Mouse (Mus musculus) retina, postnatal 1 day (tissue): ENCODE results near the gene Tesk1.
A peak's percentile ranks its signal among the peaks of the same experiment; 100 is the strongest.
"Not testable (repeated sequence)": the region's sequence is repeated elsewhere in the genome, so short reads cannot be mapped to it uniquely, and the experiment has no call there.

Source experiments
- DNase-seq: peaks from one replicate; pipeline ENCODE4 v3.0.0-alpha.2; 2012

Gene Tesk1

DNA sequence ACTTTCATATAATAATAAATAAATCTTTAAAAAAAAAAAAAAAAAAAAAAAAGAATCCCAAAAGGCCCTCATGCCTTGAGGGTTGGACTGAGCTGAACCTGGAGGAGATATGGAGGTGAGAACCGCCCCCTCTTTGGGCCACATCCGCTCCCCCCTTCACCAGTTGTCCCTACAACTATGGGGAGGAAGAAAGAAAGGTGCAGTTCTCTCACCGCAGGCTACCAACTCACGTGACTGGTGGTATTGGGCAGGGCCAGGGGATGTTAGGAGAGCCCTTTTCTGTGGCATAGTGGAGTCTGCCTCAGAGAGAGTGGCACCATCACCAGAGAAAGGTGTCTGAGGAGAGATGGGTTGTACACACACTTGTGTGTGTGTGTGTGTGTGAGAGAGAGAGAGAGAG lies 14.7 kb downstream of the Tesk1 start:
- no peak for DNase-seq

DNA sequence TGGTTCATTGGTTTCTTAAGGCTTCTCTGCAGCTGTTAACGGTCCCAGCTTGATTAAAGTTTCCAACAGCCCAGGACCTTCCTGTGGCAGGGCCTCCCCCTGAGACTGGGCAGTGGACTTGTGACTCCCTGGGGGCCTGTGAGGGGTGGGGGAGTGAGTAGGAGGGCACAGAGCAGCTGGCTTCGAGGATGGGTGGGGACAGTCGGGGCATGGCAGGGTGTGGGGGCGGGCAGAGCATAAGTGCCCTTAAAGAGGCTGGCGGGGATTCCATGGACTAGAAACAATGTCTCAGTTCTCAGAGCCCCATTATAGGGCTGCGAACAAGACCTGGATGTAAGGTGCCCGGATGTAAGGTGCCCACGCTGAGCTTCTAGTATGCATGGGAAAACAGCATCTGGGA lies 15.4 kb downstream of the Tesk1 start:
- DNase-seq, result peak; percentile 29

DNA sequence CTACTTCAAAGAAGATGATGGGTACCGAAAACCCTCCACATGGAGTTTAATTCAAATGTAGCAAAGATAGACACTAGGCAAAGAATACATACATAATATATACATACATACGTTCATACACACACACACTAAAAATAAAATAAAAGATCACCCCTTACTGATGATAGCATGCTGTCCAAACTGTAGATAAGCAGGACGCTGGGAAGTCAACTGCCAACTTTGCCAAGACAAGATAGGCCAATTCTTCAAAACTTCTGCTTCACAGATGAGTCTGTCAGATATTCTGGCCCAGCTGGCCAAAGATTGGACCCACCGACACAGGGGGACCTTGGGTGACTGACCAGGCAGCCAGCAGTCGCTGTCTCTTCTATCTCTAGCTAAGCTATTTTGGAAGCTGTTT lies 21.4 kb downstream of the Tesk1 start:
- no peak for DNase-seq

DNA sequence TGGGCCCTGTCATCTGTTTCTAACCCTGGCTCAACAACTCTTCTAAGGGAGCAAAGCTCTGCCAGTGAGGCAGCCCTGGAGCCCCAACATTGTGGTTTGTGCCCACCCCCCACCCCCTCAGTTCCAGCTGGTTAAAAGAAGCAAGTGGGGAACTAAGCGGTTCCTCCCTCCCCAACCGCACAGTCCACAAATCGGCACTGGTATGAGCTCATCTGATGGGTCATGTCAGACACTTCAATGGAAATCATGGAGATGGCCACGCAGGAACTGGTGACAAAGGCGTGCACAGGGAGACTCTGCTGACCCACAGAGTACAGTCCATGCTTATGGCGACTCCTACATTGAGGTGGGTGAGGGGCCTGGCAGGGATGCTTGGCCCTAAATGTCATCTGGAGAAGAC lies 24.2 kb downstream of the Tesk1 start:
- no peak for DNase-seq

DNA sequence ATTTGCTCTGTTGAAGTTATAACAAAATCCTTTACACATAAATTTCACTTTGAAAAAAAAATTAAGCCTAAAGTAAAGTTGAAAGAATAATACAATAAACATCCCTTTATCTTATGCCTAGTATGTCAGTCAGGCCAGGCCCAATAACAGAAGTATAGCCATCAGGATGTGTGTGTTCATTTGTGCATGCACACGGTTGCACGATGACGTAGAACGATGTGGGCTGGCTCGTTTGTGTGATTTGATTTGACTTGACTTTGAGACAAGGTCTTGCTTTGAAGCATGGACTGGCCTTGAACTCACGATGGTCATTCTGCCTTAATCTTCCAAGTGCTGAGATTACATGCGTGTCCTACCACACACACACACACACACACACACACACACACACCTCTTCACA lies 25.1 kb downstream of the Tesk1 start:
- no peak for DNase-seq

DNA sequence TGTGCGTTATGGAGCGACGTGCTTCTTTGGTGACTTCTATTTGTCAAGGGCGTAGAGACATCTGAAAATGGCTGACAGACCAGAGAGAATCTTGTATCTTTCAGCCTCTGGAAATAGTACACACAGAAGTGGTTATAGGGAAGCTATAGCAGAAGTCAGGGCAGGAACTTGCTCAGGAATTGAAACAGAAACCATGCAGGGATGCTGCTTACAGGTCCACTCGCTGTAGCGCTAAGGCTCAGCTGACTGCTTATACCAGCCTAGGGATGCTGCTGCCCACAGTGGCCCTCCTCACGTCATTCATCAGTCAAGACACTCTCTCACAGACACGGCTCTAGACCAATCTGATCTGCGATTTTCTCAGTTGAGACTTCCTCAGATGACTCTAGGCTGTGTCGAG lies 28.6 kb downstream of the Tesk1 start:
- no peak for DNase-seq

DNA sequence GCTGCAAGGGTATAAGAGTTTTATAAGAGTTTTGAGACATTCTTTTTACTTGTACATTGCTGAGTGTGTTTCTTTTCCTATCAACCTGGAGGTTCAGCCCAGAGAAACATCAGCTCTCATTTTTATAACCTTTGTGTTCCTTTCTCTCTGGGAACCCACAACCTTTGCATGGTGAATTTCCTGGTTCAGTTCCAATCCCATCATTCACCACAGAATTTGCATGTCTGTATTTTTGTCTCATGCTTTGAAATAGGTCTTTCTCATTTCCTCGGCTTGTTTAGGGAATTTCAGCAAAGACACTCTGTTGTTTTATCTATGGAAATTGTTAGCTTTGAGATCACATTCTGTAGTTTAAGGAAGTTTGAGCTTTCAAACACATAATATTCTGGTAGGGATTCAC lies 31.9 kb downstream of the Tesk1 start:
- DNase-seq, result no peak

DNA sequence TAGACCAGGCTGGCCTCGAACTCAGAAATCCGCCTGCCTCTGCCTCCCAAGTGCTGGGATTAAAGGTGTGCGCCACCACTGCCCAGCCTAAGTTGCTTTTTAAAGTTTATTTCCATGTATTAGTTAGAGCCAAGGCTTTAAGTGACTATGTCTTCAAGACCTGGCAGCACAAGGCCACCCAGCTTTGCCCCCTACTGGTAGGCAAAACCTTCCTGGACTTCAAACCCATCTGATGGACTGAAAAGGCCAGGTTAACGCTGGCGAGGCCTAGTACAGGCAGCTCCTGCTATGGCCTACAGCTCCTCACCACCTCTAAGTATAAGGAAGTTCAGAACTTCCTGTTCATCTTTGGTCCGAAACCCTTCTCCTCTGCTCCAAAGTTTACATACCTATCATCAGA lies 34.9 kb downstream of the Tesk1 start:
- no peak for DNase-seq

DNA sequence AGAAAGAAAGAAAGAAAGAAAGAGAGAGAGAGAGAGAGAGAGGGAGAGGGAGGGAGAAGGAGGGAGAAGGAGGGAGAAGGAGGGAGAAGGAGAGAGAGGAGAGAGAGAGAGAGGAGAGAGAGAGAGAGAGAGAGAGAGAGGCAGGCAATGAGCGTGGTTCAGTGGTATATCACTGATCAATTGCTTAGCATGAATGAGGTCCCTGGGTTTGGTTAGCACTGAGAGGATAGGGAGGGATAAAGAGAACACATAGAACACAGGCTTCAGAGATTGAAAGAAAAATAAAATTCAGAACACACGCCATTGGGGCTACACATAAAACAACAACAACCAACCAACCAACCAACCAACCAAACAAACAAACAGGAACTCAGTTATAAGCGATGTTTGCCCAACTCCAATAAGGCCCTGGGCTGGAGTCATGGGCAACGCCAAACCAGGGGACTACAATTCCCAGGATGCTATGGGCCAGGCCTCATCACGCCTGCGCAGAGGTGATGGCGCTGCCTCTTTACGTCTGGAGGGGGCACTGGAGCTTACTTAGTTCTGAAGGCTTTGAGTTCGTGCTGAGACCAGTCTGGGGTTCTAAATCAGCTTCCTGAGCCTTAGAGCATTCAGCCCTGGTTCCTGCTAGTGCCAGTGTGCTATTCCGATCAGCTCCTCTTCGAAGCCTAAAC lies 36.3 kb downstream of the Tesk1 start:
- peak; percentile 93 for DNase-seq

DNA sequence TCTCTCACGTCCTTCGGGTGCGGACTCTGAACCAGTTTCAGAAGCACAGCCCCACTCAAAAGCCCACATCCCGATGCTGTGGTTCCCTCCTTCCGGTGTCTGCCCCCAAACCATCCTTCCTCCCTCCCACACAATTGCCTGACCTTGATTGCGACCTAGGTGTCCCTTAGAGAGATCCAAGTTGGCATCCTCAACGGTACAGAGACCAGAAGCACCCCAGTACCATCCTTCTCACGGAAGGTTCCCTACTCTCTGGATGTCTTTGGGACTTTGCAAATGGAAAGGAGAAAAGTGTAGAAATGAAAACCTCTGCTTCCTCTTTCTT lies 36.8 kb downstream of the Tesk1 start:
- DNase-seq, result no peak

DNA sequence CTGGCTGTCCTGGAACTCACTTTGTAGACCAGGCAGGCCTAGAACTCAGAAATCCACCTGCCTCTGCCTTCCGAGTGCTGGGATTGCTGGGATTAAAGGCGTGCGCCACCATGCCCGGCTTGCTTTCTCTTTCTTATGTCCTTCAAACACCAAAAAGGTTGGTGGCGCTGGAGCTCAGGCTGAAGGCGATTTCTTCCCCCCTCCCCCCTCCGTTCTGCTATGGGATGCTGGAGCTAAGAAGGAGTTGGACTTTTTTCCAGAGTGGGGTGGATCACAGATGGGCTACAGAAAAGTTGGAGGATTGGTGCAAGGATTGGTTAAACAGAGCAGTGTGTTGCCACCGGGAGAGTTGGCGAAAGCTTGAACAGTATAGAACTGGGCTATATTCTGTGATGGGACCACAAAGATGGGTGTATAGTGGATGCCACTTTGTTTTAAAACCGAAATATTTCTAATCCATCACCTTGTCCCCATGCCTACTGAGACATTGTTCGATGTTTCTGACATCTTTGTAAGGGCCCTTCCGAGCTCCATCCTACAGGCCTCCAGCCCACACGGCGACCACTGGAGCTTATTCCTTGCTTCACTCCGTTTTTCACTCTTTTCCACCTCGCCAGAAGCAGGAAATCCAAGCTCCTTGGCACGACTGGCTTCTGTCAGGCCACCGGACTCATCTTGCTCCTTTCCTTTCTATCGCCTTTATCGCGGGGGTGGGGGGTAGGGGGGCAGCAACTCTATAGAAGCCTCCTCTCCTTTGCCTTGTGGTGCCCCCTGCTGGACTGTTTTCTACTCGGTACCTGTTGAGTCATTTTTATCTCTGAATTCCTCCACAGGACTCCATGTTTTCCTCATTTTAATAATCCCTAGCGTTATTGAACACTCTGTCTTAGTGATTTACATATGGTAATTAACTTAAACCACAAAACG lies 37.4 kb downstream of the Tesk1 start:
- peak; percentile 86 for DNase-seq

DNA sequence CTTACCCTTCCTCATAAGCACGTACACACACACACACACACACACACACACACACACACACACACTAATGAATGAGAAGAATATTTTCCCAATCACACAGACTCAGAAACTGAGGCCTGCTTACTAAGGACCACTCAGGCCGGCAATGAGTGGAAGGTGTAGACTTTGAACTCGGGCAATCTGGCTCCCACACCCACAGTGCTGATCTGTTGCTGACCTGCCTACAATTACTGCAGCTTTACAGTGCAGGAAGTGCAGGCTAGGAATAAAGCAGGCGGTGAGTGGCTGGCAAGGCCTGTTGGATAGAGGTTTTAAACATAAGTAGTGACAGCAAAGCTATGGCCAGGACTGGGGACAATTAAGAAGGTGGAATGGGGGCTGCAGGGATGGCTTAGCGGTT lies 39.2 kb downstream of the Tesk1 start:
- no peak for DNase-seq

DNA sequence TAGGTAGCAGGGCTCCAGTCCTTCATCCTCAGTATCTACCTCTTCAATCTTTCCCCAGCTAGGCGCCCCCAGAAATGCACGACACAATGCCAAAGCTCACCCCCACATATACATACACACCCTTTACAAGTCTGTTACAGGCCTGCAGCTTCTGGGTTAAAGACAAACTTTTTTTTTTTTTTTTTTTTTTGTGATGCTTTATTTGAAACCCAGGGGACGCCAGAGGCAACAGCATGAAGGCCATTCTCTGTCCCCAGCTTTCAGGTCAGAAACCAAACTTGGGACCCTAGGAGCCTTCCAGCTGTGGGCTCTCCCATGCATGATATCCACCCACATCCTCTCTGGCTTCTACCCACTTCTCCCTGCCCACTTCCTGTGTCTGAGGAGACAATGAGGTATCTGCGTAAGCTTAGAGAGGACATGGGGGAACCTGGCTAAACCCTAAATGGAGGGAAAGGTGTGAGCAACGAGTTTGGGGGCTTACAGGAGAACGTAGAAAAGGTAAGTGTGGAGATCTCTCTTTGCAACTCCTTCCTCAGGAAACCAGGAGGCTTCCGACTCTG lies 40.2 kb downstream of the Tesk1 start:
- no peak for DNase-seq

DNA sequence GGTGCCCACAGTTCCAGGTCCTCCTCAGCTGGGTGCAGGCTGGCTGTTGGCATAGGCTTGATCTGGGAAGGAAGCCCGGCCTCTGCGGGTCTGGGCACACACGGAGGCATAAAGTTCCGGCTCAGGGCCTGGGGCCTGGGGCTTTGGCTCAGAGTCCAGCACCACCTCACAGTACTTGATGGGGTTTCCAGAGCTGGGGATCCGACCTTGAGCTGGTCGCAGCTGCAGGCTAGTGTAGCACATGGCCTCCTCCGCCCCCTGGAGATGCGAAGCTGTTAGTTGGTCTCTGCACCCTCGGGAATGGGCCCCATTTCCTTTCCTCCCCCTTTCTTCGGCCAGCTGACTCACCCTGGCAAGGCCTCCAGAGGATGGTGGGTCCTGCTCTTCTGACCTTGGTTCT lies 40.9 kb downstream of the Tesk1 start:
- DNase-seq, result no peak

DNA sequence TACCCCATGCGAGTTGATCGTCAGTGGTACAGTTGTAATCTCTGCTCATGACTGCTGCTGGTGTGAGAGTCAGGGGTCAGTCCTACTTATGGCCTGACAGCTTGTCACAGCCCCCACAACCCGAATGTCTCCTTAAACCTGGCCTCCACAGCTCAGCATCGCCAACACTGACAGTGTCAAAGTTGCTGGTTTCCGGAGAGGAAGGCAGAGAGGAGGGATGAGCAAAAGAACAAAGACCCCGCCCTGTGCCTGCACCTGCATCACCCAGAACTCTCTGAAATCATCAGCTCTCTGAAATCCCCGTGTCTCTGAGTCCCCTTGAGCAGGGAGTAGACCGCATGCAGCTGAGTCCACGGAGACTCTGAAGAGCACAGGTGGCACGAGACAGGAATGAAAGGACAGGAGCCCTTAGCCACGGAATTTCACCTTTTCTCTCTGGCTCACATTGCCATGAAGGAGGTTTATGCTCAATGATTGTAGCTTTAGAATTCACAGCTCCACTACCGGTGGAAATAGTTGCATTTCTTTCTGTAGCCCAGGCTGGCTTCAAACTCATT lies 41.9 kb downstream of the Tesk1 start, which contains the start of gene Sit1:
Sit1 (minus strand) TSS at position 200 of the 557 bp plus-strand sequence.
- DNase-seq, result no peak

DNA sequence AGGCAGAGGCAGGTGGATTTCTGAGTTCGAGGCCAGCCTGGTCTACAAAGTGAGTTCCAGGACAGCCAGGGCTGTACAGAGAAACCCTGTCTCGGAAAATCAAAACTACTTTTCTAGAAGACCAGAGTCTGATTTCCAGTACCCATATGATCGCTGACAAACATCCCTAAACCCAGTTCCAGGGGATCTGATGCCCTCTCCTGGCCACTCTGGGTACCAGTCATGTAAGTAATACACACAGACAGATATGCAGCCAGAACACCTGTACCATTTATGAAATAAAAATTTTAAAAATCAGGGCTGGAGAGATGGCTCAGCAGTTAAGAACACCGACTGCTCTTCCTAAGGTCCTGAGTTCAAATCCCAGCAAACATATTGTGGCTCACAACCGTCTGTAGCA lies 43.9 kb downstream of the Tesk1 start:
- not testable (repeated sequence) for DNase-seq

DNA sequence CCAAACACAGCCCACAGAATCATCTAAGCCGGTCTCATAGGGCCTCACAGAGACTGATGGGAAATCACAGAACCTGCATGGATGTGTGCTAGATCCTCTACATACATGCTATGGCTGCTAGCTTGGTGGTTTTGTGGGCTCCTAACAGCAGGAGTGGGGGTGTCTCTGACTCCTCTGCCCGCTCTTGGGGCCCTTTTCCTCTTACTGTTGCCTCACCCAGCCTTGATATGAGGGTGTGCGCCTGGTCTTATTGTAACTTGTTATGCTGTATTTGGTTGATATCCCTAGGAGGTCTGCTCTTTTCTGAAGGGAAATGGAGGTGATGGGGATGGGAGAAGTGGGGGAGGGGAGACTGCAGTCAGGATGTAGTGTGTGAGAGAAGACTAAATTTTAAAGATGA lies 47.9 kb downstream of the Tesk1 start:
- no peak for DNase-seq

DNA sequence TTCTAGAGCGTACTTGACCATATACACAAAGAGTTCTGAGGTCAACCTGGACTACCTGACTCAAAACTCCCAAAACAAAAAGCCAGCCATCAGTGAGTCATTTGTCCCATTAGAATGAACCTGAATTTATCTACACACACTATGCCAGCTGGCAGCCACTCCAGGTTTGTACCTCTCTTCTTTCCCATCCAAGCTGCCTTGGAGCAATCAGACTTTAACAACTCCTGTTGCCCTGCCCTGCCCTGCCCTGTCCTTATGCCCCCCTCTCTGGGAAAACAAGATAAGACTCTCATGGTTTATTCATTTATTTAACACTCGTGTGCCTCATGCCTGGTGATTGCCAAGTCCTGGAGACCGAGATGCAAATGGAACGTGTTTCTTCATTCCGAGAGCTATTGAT lies 49.1 kb downstream of the Tesk1 start:
- no peak for DNase-seq

DNA sequence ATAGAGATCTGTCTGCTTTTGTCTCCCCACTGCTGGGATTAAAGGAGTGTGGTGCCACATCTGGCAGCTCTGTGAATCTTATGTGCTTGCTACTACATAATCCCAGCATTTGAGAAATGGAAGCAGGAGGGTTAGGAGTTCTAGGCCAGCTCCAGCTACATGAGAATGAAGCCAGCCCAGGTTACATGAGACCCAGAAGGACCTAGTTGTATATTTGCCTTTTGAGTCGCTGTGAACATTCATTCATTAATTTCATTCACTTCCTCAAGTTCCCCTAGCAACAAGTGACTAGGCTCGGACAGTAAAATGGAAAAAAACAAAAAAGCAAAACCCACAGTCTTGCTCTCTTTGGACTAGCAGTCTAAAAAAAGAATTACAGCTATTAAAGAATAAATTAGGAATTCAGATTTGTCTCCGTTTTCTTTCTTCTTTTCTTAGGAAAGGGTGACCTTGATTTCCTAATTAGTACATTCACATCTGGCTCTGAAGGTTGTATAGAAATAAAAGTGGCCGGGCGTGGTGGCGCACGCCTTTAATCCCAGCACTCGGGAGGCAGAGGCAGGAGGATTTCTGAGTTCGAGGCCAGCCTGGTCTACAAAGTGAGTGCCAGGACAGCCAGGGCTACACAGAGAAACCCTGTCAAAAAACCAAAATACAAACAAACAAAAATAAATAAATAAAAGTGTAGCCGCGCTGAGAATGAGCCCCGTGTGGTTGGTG lies 50.5 kb downstream of the Tesk1 start:
- DNase-seq, result peak; percentile 42

DNA sequence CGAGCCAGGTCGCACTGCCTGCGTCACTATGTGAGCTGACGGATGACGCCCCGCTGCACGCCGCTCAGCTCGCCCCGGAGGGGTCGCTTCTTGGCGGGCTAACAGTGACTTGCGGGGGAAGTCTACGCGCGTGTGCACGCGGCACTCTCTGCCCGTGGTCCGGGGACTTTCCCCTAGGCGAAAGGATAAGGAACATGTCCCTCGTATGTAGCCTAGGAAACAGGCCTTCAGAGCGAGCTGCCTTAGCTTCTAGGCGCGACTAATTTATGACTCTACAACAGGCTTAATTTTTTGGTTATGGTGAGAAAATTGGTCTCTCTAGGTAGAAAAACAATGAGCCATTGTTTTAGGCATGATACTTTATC lies 51.1 kb downstream of the Tesk1 start, which contains the start of gene Ccdc107:
Ccdc107 (plus strand) TSS at position 80 of the 365 bp plus-strand sequence.
- DNase-seq, result peak; percentile 99

DNA sequence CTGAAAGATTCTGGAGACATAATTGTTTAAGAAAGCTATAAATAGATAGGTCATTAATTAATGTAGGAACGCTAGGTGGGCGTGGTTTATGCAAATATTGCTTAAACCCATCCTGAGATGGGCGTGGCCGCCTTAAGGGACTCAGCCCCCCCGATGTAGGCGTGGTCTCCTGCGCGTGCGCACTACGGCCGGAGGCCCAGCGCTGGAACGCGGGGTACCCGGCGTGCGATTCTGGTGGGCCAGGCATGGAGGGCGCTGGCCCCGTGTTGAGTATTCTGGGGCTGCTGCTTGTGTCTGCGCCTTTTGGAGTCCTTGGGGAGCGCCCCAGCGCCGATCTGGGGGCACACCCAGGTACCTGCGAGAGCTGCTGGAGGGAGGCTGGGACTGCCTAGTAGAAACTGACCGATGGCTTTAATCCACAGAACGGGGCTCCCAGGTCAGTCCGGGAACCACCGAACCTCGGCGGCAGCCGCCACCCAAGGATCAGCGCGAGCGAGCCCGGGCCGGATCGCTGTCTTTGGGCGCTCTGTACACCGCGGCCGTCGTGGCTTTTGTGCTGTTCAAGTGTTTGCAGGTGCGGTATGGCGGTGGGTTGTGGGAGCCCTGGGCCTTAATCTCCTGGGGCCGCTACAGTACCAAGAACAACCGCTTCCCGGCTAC lies 51.6 kb downstream of the Tesk1 start:
- peak; percentile 97 for DNase-seq

DNA sequence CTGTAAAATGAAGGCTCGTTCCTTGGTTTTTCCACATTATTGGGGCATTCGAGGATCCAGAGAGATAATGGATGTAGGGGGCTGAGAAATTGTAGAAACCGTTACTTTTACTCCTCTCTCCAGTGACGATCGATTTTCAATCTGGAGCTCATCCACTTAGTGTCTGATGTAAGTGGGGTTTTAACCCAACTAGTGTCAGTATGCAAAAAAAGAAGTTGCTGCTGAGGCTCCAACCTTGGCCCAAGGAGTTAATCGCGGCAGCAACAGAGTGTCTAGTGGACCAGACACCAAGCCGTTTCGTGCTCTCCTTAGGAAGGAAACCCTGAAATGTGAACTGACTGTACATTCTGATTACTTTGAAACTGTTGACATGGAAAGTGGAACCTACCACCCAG lies 52.1 kb downstream of the Tesk1 start:
- DNase-seq, result peak; percentile 39

DNA sequence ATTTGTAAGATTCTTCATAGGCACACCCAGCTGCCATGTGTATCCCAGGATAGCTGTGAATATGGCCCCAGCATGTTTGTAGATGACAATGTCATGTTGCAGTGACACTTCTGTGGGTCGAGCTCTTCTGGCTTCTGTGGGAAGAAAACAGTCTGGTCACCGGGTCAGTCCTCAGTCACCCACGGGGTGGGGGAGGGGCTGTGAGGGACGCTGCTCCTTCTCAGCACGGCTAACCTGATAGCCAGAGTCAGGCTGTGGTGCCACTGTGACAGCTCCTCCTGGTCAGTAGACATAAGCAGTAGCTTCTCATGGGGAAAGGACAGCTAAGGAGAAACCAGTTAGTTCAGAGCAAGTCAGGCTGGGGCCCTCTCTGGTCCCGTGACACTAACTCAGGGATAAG lies 54.8 kb downstream of the Tesk1 start:
- DNase-seq, result no peak
